Mouse (Mus musculus): ENCODE data around the gene Sparc. TPM values are rescaled to one million over a fixed set of nuclear protein-coding genes. Genes with fewer than 3 reads are reported as not detected.

Gene Sparc
- polyA plus RNA-seq, 1 experiment from 2014 or later: 931 TPM

- no peak for TF ChIP-seq CTCF (IDR thresholded peaks at IDR 0.05; ENCODE audit: low read depth)
- Histone ChIP-seq H3K9ac (ENCODE audit: low read depth, low read length) (no peak overlapping the region), H3K9me3 (ENCODE audit: control insufficient read depth) (no peaks in the 10 kb centered on the region), H3K36me3 (ENCODE audit: control insufficient read depth, insufficient read depth) (no peaks in the 10 kb centered on the region), H3K4me2 (replicated peaks; ENCODE audit: low read depth) (no peak overlapping the region), H3K27ac (ENCODE audit: low read depth, low read length) (no peak overlapping the region), H3K27me3 (replicated peaks; ENCODE audit: control insufficient read depth, insufficient read depth, low read length) (no peaks in the 10 kb centered on the region), H3K4me1 (replicated peaks; ENCODE audit: control insufficient read depth, insufficient read depth, low read length) (no peaks in the 10 kb centered on the region), H3K4me3 (ENCODE audit: low read depth, low read length) (no peak overlapping the region)
- WGBS: 51% methylated on average over 4 of the region's 4 CpGs
- ATAC-seq: no peak
Observed at GRCm38 (mm10) chr11:55368388-55369092, 54.4 kb downstream of the Sparc start.

DNA sequence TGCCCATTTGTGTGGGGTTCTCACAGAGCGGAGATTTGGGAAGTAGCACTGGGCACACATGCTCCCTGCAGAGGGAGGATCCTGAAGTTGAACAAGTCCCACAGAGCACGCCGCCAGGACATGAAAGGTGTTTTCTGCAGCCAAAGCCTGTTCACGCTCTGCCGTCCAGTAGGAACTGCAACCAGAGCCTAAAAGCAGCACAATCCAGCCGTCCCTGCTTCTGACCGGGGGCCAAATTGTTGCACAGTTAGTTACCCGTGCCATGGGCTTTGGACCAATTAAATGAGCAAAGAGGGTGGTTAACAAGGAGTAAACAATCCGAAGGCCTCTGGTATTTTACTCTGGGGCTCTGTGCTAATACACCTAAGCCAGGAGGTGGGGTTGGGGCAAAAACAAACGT is 55.2 kb downstream of the Sparc start:
- TF ChIP-seq CTCF (IDR thresholded peaks at IDR 0.05; ENCODE audit: low read depth): no peak
- no peak for ATAC-seq
- H3K9ac ChIP-seq (ENCODE audit: low read depth, low read length): no peak overlapping the region
- WGBS: 64% methylated on average over 10 of the region's 10 CpGs
- H3K36me3 ChIP-seq (ENCODE audit: control insufficient read depth, insufficient read depth): no peaks in the 10 kb centered on the region
- no peaks in the 10 kb centered on the region for H3K27me3 ChIP-seq (replicated peaks; ENCODE audit: control insufficient read depth, insufficient read depth, low read length)
- no peak overlapping the region for H3K4me3 ChIP-seq (ENCODE audit: low read depth, low read length)
- no peaks in the 10 kb centered on the region for H3K9me3 ChIP-seq (ENCODE audit: control insufficient read depth)
- H3K4me2 ChIP-seq (replicated peaks; ENCODE audit: low read depth): no peak overlapping the region
- no peak overlapping the region for H3K27ac ChIP-seq (ENCODE audit: low read depth, low read length)
- no peaks in the 10 kb centered on the region for H3K4me1 ChIP-seq (replicated peaks; ENCODE audit: control insufficient read depth, insufficient read depth, low read length)

GRCm38 (mm10) chr11:55365840-55366239 is 57.1 kb downstream of the Sparc start:
- Histone ChIP-seq H3K36me3 (ENCODE audit: control insufficient read depth, insufficient read depth) (no peaks in the 10 kb centered on the region), H3K9me3 (ENCODE audit: control insufficient read depth) (no peaks in the 10 kb centered on the region), H3K4me3 (ENCODE audit: low read depth, low read length) (no peak overlapping the region), H3K9ac (ENCODE audit: low read depth, low read length) (no peak overlapping the region), H3K27me3 (replicated peaks; ENCODE audit: control insufficient read depth, insufficient read depth, low read length) (no peaks in the 10 kb centered on the region), H3K4me1 (replicated peaks; ENCODE audit: control insufficient read depth, insufficient read depth, low read length) (no peaks in the 10 kb centered on the region), H3K27ac (ENCODE audit: low read depth, low read length) (no peak overlapping the region), H3K4me2 (replicated peaks; ENCODE audit: low read depth) (no peak overlapping the region)
- no peak for TF ChIP-seq CTCF (IDR thresholded peaks at IDR 0.05; ENCODE audit: low read depth)
- no peak for ATAC-seq
- 90% methylated on average over 5 of the region's 5 CpGs for WGBS

DNA sequence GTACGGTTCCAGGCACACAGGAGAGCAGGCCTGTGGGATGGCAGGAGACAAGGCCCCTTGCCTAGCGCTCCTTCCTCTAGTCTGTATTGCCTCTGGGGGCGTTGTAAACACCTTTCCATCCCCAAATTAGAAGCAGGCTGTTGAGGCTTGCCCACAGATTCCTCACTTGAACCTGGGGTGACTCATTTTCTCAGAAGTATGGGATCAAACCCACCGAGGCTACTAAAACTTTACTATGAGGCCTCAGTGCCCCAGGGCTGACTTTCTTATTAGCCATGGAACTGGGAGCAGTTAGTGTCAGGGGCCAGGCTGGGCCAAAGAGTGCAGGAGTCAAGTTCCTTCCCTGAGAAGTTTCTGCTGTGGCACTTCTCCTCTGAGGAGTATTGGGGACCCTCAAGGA is 57.7 kb downstream of the Sparc start:
- Histone ChIP-seq H3K9ac (ENCODE audit: low read depth, low read length) (no peak overlapping the region), H3K36me3 (ENCODE audit: control insufficient read depth, insufficient read depth) (no peaks in the 10 kb centered on the region), H3K9me3 (ENCODE audit: control insufficient read depth) (no peaks in the 10 kb centered on the region), H3K27ac (ENCODE audit: low read depth, low read length) (no peak overlapping the region), H3K4me3 (ENCODE audit: low read depth, low read length) (no peak overlapping the region), H3K4me1 (replicated peaks; ENCODE audit: control insufficient read depth, insufficient read depth, low read length) (no peaks in the 10 kb centered on the region), H3K27me3 (replicated peaks; ENCODE audit: control insufficient read depth, insufficient read depth, low read length) (no peaks in the 10 kb centered on the region), H3K4me2 (replicated peaks; ENCODE audit: low read depth) (no peak overlapping the region)
- TF ChIP-seq CTCF (IDR thresholded peaks at IDR 0.05; ENCODE audit: low read depth): no peak
- WGBS: 62% methylated on average over 4 of the region's 4 CpGs
- ATAC-seq: no peak

GRCm38 (mm10) chr11:55364662-55365061 is 58.3 kb downstream of the Sparc start:
- no peaks in the 10 kb centered on the region for H3K36me3 ChIP-seq (ENCODE audit: control insufficient read depth, insufficient read depth)
- 81% methylated on average over 3 of the region's 3 CpGs for WGBS
- no peak for ATAC-seq

GRCm38 (mm10) chr11:55358094-55358783 is 64.7 kb downstream of the Sparc start:
- no peak overlapping the region for H3K4me2 ChIP-seq (replicated peaks; ENCODE audit: low read depth)
- ATAC-seq: no peak
- 57% methylated on average over 15 of the region's 15 CpGs for WGBS

More at GRCm38 (mm10) chr11:55364662-55365061, 58.3 kb downstream of the Sparc start:
- H3K9ac ChIP-seq (ENCODE audit: low read depth, low read length): no peak overlapping the region
- H3K4me1 ChIP-seq (replicated peaks; ENCODE audit: control insufficient read depth, insufficient read depth, low read length): no peaks in the 10 kb centered on the region
- TF ChIP-seq CTCF (IDR thresholded peaks at IDR 0.05; ENCODE audit: low read depth): no peak
- H3K4me3 ChIP-seq (ENCODE audit: low read depth, low read length): no peak overlapping the region
- H3K27ac ChIP-seq (ENCODE audit: low read depth, low read length): no peak overlapping the region
- no peak overlapping the region for H3K4me2 ChIP-seq (replicated peaks; ENCODE audit: low read depth)
- H3K27me3 ChIP-seq (replicated peaks; ENCODE audit: control insufficient read depth, insufficient read depth, low read length): no peaks in the 10 kb centered on the region
- no peaks in the 10 kb centered on the region for H3K9me3 ChIP-seq (ENCODE audit: control insufficient read depth)

More at GRCm38 (mm10) chr11:55358094-55358783, 64.7 kb downstream of the Sparc start:
- Histone ChIP-seq H3K4me3 (ENCODE audit: low read depth, low read length) (no peak overlapping the region), H3K36me3 (ENCODE audit: control insufficient read depth, insufficient read depth) (no peaks in the 10 kb centered on the region), H3K27me3 (replicated peaks; ENCODE audit: control insufficient read depth, insufficient read depth, low read length) (no peaks in the 10 kb centered on the region), H3K27ac (ENCODE audit: low read depth, low read length) (no peak overlapping the region), H3K9me3 (ENCODE audit: control insufficient read depth) (no peaks in the 10 kb centered on the region), H3K4me1 (replicated peaks; ENCODE audit: control insufficient read depth, insufficient read depth, low read length) (no peaks in the 10 kb centered on the region), H3K9ac (ENCODE audit: low read depth, low read length) (no peak overlapping the region)
- no peak for TF ChIP-seq CTCF (IDR thresholded peaks at IDR 0.05; ENCODE audit: low read depth)

Data from intestine, postnatal 0 days (tissue).